Mouse (Mus musculus) spleen, adult 12 weeks (tissue): ENCODE measurements around the gene Mipep.

ENCODE experiments used
- DNase-seq: peaks from one replicate; pipeline ENCODE4 v3.0.0; 2022; ENCODE audit warnings: low spot score

Mipep gene

DNA sequence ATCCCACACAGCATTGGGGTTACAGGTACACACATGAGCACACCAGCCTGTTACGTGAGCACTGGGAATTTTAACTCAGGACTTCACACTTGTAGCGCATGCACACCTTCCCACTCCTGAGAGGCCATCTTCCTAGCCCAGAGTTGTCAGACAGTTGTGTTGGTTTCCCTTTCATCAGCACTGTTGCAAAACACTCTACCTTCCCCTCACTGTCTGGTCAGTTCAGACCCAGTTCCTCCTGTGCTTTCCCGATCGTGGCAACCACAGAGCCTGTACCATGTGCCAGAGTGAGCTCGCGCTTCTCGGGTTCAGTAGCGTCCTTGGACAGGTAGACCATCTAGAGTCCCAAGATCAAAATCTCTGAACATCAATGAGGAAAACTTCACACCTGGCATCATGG, 27.1 kb upstream of the Mipep start:
- DNase-seq, result no peak

DNA sequence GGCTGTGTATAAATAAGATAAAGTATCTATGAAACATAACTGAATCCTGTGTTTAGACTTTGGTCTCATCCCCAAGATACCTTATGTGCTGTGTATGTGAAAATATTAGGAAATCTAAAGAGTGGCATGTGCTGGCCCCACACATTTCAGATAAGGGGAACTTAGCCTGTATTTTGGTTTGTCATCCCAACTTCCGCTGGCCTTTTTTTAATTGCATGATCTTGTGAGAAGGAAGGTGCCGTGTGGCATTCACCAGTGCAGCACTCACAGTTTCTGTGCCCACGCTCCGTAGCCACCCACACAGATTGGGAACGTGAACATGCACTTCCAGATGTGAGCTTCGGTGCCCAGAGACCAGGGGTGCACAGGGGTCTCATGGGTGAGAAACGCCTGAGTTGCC, 26.7 kb upstream of the Mipep start:
- DNase-seq, result no peak

DNA sequence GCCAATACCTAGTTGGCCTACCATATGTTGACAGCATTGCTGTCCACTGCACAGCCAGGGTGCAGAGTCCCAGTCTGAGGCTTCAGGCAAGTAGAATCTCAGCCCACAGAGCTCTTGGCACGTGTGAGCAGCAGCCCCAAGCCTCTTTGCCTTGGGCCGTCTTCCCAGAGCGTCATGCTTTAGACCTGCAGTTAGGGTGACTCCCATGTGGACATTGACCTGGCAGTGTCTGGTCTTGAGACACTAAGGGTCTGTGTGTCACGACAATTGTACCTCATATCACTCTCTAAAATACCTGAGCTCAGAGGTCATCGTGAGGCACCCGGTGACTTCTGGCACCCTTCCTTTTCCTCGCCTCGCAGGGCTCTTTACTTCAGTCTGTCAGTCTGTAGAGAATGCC, 25.3 kb upstream of the Mipep start:
- DNase-seq, result no peak

DNA sequence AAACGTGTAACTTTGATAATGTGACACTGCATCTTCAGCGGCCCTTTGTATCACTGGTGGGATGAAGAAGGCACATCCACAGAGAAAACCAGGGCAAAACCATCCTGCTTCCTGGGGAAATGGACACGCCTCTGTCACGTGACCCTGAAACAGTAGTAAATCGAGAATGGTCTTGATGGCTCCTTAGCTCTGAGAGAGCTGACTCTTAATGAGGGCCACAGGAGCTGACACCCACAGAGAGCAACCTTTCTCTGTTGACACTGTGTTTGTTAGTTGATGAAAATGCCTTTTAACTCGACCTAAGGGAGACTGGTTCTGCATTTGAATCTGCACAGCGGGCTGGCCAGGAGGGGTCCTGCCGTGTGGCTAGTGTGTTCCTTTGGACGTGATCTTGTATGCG, 22.6 kb upstream of the Mipep start:
- no peak for DNase-seq

DNA sequence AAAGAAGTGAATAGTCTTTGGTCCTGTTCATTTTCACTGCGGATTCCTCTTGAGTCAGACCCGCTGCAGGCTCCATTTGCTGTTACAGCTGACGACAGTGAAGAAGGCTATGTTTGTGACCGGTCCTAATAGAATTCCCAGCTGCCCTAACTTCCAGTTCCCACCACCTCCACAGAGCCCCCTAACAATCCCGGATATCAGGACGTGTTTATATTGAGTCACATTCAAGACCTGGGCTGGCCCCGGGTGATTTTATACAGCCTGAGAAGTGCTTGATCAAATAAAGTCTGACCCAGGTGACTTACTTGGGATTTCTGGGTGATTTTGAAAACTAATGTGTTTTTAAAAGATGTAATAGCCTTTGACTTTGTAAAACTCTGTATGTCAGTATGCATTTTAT, 21.6 kb upstream of the Mipep start:
- no peak for DNase-seq

DNA sequence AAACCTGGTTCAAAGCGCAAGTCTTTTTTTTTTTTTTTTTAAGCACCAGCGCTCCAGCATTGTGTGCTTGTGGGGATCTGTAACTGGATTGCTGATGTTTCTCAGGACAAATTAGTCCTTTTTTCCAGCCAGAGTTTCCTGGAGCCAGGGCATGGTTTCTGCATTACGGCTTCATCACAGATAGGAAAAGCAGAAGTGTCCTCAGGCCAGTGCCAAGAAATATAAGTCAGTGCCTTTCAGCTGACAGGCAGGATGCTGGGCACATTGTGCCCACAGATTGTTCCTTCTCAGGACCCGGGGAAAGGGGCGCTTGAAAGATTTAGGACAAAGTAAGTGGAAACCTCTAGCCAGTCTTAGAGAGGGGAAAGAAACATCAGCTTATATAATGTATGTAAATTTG, 20.6 kb upstream of the Mipep start:
- no peak for DNase-seq

DNA sequence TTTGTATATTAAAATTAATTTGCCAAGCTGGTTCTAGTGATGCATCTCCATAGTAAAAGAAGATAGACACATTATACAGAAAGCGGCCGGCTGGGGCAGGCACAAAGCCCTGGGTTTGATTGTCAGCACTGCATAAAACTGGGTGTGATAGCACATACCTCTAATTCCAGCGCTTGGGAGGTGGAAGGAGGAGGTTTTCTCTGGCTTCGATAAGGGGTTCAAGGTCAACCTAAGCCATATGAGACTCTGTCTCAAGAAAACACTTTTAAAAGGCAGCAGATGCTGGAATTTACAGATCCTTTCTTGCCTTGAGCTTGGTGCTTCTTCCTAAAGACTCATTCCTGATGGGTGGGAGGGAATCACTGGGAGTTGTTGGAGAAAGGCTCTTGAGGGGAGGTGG, 19.8 kb upstream of the Mipep start:
- DNase-seq, result no peak

DNA sequence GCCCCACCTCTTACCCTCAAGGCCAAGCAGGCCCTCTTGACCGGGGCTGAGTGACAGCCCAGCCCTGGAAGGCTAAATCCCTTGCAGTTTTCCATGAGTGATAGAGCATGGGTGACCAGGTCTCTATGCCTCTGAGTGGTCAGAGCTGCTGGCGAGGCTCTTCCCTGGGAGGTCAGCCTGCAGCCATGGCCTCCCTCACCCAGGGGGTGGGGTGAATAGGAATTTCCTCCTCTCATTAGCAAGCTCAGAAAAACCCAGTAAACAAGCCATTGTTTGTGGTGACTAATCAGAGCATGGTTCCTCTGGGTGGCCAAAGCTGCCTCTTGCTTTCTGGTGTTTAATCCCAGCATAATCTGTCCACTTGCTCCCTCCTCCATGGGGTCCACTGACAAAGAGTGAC, 19.3 kb upstream of the Mipep start:
- no peak for DNase-seq

DNA sequence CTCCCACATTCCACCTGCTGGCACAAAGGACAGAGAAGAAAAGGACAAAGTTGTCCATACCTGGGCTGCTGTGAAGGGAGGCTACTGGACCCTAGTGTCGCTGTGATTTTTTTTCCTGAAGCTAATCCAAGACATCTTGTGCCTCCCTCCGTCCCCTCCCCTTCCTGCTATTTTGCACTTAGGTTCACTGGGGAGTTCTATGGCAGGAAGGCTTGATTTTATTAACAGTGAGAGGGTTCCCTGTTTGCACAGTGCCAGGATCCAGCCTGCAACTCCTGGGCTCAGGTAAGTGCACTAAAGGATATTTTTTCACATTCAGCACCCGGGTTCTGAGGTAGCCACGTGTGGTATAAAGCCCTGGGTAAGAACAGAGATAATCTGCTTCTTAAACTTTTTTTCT, 16.5 kb upstream of the Mipep start, which contains the start of gene C1qtnf9:
Gene C1qtnf9, plus strand, starts transcription at position 251 of the 400 bp plus-strand sequence.
- no peak for DNase-seq

DNA sequence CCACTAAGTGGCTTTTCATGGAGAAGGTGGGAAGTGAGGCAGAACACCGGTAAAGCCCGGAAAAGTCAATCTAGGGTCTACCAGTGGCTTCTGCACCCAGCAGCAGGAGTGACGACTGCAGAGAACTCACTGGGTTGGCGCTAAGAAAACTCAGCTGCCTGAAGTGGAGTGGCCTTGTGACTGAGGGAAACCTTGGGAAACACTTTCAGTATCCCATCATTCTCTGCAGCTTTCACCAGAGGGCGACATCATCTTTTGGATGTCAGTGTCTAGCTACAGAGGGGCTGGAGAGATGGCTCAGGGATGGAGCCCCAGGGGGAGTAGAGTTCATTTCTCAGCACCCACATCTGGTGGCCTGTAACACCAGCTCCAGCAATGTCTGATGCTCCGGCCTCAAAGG, 15.0 kb upstream of the Mipep start:
- DNase-seq, result no peak

DNA sequence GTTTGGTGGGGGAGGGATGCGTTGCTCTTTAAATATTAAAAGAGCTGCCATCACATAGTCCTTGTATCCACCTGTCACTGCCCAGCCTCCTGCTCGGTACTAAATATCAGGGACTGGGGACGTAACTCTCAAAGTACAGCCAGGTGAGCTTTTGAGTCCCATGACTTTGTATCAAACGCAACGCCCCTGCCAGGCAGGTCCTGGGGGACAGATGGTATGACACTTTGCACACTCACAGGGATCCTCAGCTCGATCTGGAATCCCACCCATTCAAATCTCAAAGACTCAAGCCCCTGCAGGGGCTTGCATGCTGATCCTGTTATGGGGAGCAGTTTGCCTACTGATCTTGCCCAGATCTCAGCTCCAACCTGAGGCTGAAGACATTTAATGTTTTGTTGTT, 13.8 kb upstream of the Mipep start:
- DNase-seq, result no peak

DNA sequence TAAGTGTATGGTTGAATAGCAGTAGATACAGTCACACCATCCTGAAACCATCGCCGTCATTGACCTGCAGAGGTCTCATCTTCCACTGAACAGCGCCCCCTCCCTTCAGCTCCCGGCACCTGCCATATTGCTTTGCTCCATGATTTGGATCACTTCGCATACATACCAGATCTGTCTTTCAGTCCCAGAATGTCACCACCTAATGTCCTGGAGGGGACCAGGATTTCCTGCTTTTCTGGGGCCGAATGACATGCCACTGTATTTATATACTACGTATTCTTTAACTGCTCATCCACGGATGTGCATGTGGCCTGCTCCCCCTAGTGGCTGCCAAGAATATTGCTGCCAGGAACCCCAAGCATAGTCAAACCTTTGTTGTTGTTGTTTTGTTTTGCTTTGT, 13.3 kb upstream of the Mipep start:
- peak; percentile 66 for DNase-seq

DNA sequence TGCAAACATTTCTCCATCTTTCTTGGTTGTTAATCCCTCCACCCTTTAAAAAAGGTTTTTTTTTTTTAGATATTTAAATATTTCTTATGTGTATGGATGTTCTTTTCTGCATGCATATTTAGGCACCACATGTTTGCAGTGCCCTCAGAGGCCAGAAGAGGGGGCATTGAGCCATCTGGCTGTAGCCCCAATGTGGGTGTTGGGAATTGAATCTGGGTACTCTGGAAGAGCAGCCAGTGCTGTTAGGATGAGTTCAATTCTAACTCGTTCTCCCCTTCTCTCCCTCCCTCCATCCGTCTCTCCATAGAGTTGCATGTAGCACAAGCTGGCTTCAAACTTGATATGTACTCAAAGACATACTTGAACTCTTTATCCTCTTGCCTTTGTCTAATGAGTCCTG, 10.9 kb upstream of the Mipep start:
- no peak for DNase-seq

DNA sequence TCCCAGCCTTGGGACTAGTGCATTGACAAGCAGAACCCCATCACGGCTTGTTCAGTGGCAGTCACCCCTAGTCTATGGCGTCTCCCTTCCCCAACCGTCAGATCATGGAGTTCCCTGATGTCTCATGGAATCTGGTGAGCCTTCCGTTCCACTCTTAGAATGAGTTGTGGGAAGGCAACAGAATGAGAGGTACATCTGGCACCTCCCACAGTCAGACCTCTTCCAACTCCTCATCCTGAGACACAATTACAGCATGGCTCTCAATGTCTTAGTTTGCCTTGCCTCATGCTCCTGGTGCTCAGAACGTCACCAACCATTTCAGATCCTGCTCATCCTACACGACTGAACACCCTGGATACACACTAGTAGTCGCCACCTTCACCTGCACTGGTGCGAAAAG, 7.9 kb upstream of the Mipep start:
- no peak for DNase-seq

DNA sequence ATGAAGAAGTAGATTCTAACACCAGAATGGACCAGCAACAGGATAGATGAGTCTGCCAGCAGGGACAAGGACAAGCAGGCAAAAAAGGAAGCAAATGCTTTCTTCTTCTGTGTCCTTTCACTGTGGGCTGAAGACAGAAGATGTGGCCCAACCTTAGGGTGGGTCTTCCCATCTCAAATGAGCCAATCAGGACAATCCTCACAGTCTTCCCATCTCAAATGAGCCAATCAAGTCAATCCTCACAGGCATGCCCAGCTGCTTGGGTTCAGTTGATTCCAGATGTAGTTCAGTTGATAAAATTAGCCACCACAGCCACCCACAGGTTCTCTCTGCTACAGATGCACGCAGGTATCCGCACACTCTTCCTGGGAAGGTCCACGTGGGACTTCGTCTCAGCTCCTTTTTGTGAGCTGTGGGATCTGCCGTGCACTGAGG, 6.9 kb upstream of the Mipep start:
- DNase-seq, result no peak

DNA sequence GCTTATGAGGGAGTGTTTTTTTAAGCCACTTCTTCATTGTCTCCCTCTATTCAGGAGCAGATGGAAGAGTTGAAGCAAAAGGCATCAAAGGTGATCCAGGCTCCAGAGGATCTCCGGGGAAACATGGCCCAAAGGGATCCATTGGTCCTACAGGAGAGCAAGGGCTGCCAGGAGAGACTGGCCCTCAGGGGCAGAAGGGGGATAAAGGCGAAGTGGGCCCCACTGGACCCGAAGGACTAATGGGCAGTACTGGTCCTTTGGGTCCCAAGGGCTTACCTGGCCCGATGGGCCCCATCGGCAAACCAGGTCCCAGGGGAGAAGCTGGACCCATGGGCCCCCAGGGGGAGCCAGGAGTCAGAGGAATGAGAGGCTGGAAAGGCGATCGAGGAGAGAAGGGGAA, 5.2 kb upstream of the Mipep start:
- no peak for DNase-seq

DNA sequence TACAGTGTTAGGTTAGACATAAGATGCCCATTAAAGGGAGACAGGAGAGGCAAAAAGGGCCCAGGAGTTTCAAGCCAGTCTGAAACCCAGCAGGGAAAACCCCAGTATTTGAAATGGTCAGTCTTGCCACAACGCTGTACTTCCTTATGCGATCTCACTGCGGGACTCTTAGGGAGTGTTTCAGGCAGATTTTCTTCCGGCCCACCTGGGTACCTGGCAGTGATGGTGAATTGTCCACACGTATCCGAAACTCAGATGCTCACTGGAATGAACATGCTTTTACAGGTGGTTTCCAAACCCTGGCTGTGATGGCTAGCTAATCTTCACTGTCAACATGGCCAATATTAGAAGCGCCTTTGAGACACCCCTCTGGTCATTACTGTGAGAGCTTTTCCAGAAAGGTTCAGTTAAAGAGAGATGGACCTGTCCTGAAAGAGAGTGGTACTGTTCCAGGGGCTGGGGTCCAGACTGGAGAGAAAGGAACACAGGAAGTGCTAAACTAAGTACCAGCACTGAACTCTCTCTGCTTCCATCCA, 2.2 kb upstream of the Mipep start:
- DNase-seq, result no peak

DNA sequence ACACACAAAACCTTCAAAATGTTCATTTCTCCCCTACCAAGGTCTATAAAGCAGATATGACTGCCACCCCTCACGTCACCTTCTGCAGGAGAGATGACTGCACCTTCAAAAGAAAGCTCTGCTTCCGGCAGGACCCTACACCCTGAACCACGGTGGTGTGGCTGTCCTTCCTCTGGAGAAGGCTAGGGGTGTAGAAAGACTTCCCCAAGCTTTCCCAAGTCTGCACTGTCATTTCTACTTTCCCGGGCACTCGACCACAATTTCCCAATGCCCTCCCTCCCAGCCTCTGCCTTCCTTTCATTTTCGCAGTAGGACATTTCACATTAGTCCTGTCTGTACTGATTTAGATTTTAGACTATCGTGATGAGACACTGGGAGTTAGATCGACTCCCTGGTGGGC, 1.2 kb upstream of the Mipep start:
- DNase-seq, result no peak

DNA sequence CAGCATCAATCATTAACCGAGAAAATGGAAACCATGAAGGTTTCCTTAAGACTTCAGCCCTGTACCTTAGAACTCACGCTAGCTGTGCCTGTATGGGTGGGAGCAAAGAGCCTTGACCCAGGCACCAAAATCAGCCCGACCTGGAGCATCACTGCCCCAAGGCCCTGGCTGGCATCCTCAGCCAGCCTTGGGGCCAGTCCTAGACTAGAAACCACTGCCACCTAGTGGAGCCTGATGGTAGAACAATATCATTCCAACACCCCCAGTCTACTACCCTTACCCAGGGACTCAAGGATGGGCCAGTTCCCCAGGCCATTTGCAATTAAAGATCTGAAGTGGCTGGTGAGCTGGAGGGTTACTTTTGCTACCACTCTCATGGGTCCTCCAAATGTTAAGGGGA, 5.7 kb downstream of the Mipep start:
- peak; percentile 19 for DNase-seq

DNA sequence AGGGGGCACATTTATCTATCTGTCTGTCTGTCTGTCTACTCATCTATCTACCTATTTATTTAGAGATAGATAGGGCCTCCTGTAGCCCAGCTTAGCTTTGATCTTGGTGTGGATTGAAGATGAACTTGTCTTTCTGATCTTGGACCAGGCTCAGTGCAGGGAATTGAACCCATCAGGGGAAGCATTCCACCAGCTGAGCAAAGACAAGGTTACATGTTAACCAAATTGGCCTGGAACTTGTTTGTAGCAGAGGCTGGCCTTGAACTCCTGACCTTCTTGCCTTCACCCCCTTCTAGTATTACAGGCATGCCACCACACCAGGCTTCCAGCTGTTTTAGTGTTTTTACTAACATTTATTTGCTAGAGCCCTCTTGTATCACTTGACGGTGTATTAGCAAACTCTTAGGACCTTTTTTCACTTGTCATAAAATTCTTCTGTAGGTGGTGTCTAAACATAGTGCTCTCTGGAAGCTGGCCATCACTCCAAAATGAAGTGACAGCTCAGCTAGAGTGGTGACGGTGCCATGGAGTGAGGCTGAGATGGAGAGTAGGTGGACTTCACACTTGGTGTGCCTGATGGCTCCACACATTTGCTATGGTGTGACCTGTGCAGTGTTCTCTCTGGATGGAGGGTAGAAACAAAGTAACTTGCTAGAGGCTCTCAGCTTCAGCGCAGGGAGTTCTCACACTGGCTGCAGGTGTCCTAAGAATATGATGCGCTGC, 12.4 kb downstream of the Mipep start:
- no peak for DNase-seq

DNA sequence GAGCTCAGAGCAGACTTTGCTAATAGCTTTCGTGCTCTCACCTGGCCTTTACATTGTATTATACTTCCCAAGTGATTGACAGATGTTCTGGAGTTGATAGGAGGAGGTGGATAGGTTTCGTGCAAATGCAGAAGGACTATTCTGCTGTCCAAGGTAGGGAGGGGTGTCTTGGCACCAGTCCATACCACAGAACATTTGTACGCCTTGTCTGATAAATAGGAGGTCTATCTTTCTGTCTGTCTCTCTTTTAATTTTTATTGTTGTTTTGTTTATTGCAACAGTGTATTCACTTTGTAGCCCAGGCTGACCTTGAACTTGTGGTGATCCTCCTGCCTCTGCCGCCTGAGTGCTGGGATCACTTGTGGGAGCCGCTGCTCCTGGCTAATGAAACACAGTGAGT, 13.2 kb downstream of the Mipep start:
- DNase-seq, result no peak

DNA sequence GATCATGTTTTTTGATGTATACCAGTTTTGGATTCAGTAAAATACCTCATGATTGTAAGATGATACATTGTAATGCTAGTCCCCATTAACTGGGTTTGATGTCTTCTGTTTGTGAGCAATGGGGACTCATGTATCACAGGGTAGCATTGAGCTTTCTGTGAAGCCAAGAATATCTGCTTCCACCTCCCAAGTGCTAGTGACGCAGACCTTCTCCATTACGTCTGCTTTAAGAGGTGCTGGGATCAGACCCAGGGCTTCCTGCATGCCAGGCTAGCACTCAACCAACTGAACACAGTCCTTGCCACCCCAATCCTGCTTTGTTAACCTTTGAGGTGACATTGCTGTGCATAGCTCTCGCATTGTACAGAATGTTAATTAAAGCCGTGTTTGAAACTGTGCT, 14.3 kb downstream of the Mipep start:
- DNase-seq, result no peak

DNA sequence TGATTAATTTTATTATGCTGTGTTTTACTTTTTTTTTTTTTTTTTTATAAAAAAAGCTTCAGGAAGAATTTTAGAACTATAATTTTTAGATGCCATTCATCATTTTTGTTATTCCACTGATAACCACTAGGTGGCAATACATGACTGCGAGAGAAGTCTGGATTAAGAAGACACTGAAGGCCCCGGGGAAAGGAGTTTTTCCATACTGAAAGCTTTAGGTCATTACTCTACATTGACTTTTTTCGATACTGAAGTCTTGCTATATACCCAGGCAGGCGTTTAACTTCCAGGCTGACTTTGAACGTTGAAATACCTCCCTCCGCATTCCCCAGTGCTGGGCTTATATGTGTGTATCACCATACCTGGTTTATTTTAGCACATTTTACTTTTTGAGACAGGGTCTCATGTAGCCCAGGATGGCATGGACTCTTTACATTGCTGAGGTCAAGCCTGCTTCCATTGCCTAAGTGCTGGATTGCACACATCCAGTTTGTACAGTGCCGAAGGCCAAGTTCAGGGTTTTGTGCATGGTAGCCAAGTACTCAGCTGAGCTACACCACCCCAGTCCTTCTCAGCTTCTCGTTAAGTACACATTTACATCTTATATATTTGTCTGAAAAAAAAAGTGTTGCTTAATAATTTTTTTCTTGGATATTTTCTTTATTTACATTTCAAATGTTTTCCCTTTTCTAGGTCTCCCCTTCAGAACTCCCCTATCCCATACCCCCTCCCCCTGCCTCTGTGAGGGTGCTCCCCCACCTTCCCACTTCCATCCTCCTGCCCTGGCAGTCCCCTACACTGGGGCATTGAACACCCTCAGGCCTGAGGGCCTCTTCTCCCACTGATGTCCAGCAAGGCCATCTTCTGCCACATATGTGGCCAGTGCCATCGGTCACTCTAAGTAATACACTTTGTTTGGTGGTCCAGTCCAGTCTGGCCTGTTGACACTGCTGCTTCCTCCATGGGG, 15.7 kb downstream of the Mipep start:
- no peak for DNase-seq
